ENCODE assay signal across 8 mouse cellular contexts in the genomic region with DNA sequence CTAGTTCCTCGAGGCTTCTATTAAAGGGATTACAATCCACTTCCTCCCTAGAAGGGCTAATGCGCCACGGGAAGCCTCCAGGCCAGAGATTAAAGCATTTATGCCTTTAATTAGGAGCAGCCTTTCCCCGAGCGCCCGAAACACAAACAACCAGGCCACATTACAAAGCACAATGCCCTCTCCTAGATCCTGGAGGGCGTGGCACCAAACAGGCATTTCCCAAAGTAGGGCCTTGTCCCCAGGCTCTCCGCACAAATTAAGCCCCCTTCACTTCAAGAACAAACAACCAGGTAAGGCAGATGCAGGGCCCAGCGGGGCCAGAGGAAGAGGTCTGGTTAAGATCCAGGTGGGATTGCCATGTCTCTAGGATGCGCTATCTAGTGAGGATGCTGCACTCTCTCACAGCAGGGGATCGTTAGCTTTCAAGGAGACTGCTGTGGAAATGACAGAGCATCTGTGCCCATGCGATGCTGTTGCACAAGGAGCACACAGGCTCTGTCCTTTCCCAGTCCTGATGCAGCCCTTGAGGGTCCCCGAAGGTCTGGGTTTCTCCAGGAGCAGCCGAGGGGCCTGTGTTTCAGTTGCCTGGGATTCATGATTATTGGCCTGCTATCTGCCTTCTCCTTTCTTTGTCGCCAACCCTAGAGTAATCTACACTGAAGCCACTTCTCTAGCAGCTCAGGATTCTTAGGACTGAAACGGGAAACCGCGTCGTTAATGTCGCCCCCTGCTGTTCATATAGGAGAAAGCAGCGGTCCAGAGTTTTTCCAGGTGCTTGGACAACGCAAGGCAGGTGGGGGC. TPM values are rescaled to one million over a fixed set of nuclear protein-coding genes. Genes with fewer than 3 reads are reported as not detected.
DNase-seq lines count a peak whose midpoint lies in the region; ATAC-seq and TF ChIP-seq lines count a peak whose summit lies in the region.

No protein-coding gene starts in this region.

- H3K4me3 ChIP-seq in limb, embryonic 15.5 days: peak overlapping the region; percentile 6; the same call in 1 of the 2 replicates
- peak overlapping the region; percentile 21; the same call in 1 of the 2 replicates for H3K4me3 ChIP-seq in midbrain, embryonic 16.5 days (ENCODE audit: low read depth, low read length)
- H3K4me3 ChIP-seq in testis, adult 2 months (ENCODE audit: control insufficient read depth, low read depth, low read length): peak overlapping the region; percentile 64

- no peak for TF ChIP-seq POLR2A in testis, adult 2 months (IDR thresholded peaks at IDR 0.05; ENCODE audit: control insufficient read depth, low read depth, low read length)

- peaks cover 7% of the 10 kb centered on the region for H3K4me1 ChIP-seq in limb, embryonic 15.5 days
- H3K4me1 ChIP-seq in midbrain, embryonic 16.5 days (ENCODE audit: control insufficient read depth, insufficient read depth, low read length): peaks cover 7% of the 10 kb centered on the region
- peaks cover 3% of the 10 kb centered on the region; the same call in 1 of the 2 replicates for H3K4me1 ChIP-seq in testis, adult 2 months (ENCODE audit: control insufficient read depth, insufficient read depth, low read length)

- H3K27ac ChIP-seq in limb, embryonic 15.5 days: no peak overlapping the region
- peak overlapping the region; percentile 57; the same call in 1 of the 2 replicates for H3K27ac ChIP-seq in midbrain, embryonic 16.5 days (ENCODE audit: low read length)
- H3K27ac ChIP-seq in testis, adult 2 months (ENCODE audit: control insufficient read depth, insufficient read depth, low read depth, low read length): no peak overlapping the region

- TF ChIP-seq CTCF in testis, adult 2 months (IDR thresholded peaks at IDR 0.05; ENCODE audit: control insufficient read depth, insufficient read depth, insufficient replicate concordance, low read depth, low read length): peak; percentile 62

- peak; percentile 9 to 12 for DNase-seq in urinary bladder, postnatal 36 days (ENCODE audit: low spot score in 2 of 2)
- DNase-seq in urinary bladder, postnatal 4 days (ENCODE audit: low spot score in 2 of 2): no peak
- DNase-seq in cerebellum, postnatal 10 days: peak; percentile 74 to 83
- DNase-seq in frontal cortex, postnatal 25 days (ENCODE audit: low spot score in 2 of 2): peak; percentile 11 to 26
- DNase-seq in kidney, adult 11 months: peak; percentile 14

- no peaks in the 10 kb centered on the region for H3K27me3 ChIP-seq in limb, embryonic 15.5 days
- H3K27me3 ChIP-seq in midbrain, embryonic 16.5 days (ENCODE audit: control insufficient read depth, insufficient read depth, low read depth, low read length): no peaks in the 10 kb centered on the region
- H3K27me3 ChIP-seq in testis, adult 2 months (ENCODE audit: control insufficient read depth, insufficient read depth, low read length): no peaks in the 10 kb centered on the region

- 4% methylated on average over 22 of the region's 22 CpGs for WGBS in limb, embryonic 15.5 days
- WGBS in midbrain, embryonic 16.5 days: 2% methylated on average over 22 of the region's 22 CpGs

- H3K9ac ChIP-seq in limb, embryonic 15.5 days: no peak overlapping the region
- H3K9ac ChIP-seq in midbrain, embryonic 16.5 days (ENCODE audit: low read depth, low read length): peak overlapping the region; percentile 43

- no peaks in the 10 kb centered on the region for H3K36me3 ChIP-seq in limb, embryonic 15.5 days
- no peaks in the 10 kb centered on the region for H3K36me3 ChIP-seq in midbrain, embryonic 16.5 days (ENCODE audit: control insufficient read depth, insufficient read depth, low read length)
- H3K36me3 ChIP-seq in testis, adult 2 months (ENCODE audit: control insufficient read depth, insufficient read depth, low read length): no peaks in the 10 kb centered on the region

- no peak for ATAC-seq in limb, embryonic 15.5 days (ENCODE audit: insufficient number of reproducible peaks, low FRiP score, low TSS enrichment, low read depth)
- peak; percentile 85 for ATAC-seq in midbrain, embryonic 16.5 days

- H3K4me2 ChIP-seq in limb, embryonic 15.5 days: peak overlapping the region; percentile 44
- peak overlapping the region; percentile 53 for H3K4me2 ChIP-seq in midbrain, embryonic 16.5 days (ENCODE audit: low read length)

- H3K9me3 ChIP-seq in limb, embryonic 15.5 days: no peaks in the 10 kb centered on the region
- H3K9me3 ChIP-seq in midbrain, embryonic 16.5 days (replicated peaks; ENCODE audit: control insufficient read depth, low read length, poor library complexity, severe bottlenecking): no peaks in the 10 kb centered on the region

RNA-seq across cellular contexts. Expression of a gene that starts 2.7 kb away (rescaled TPM):
- polyA plus RNA-seq in limb, embryonic 15.5 days (2015; fragmentation: Nextera tagmentation; extraction: Ambion mirVana): not detected in 2 replicates
- polyA plus RNA-seq in midbrain, embryonic 16.5 days (2015; fragmentation: Nextera tagmentation; extraction: Ambion mirVana): not detected in 2 replicates
- 417 and 420 TPM in 2 replicates for polyA plus RNA-seq in testis, adult 2 months (2012; rRNA removed)

RNA-seq across cellular contexts. Expression of a gene that starts 34.9 kb away (rescaled TPM):
- 0.76 and 0.82 TPM in 2 replicates for polyA plus RNA-seq in limb, embryonic 15.5 days (2015; fragmentation: Nextera tagmentation; extraction: Ambion mirVana)
- not detected in 2 replicates for polyA plus RNA-seq in midbrain, embryonic 16.5 days (2015; fragmentation: Nextera tagmentation; extraction: Ambion mirVana)
- polyA plus RNA-seq in testis, adult 2 months (2012; rRNA removed): 0.54 and 0.72 TPM in 2 replicates

Comparison
In these comparisons a context has a peak if more than half of its experiments do, and no peak if none do; other contexts are left out.
1. DNase-seq: peak in urinary bladder, postnatal 36 days (2 of 2), cerebellum, postnatal 10 days (2 of 2), frontal cortex, postnatal 25 days (2 of 2) and kidney, adult 11 months (single experiment); none in urinary bladder, postnatal 4 days (0 of 2).
2. H3K4me3 ChIP-seq: peak in every context shown above with its lines; median percentile 64 in testis, adult 2 months; 21 in midbrain, embryonic 16.5 days; 6 in limb, embryonic 15.5 days.
3. RNA of a gene that starts 2.7 kb away (polyA plus RNA-seq): 417 to 420 TPM in testis, adult 2 months; not detected in limb, embryonic 15.5 days and not detected in midbrain, embryonic 16.5 days; every median in the first group is over 100 times any median in the second.